Mouse (Mus musculus) cerebellum, adult 2 months (tissue): ENCODE measurements at regions not wholly inside any gene's neighbourhood (a gene's known extent, or its start where the extent isn't known, plus 50 kb on each side); places are given as distances from the start of the nearest gene placed in this dataset.

Experiments used
- DNase-seq, 2 experiments: peaks; one replicate each; pipeline ENCODE4 v3.0.0; 2021
- H3K27ac ChIP-seq: fragments of 200-500 bp; 2 replicates; pipeline ENCODE4 v1.5.1; 2012; ENCODE audit warnings: low read length, control low read depth, inconsistent platforms; ENCODE audit not compliant: insufficient read depth
- H3K27me3 ChIP-seq: fragments of 200-500 bp; 2 replicates; pipeline ENCODE4 v1.6.1; 2012; ENCODE audit warnings: inconsistent platforms, mild to moderate bottlenecking, low read length, moderate library complexity; ENCODE audit not compliant: control insufficient read depth, insufficient read depth
- H3K4me1 ChIP-seq: fragments of 200-500 bp; 2 replicates; pipeline ENCODE4 v1.6.1; 2011; ENCODE audit warnings: low read length; ENCODE audit not compliant: control insufficient read depth, insufficient read depth
- H3K4me3 ChIP-seq: fragments of 200-500 bp; replicated peaks from 2 replicates; pipeline ENCODE3; 2011; ENCODE audit warnings: mild to moderate bottlenecking, low read depth, low read length, control low read depth; ENCODE audit not compliant: insufficient read depth
- CTCF ChIP-seq: fragments of 200-500 bp; IDR thresholded peaks from 2 replicates; pipeline ENCODE4 v1.5.1; 2011; ENCODE audit warnings: low read depth, mild to moderate bottlenecking, control low read depth, low read length, moderate library complexity, borderline replicate concordance; ENCODE audit not compliant: insufficient read depth
- POLR2A ChIP-seq: fragments of 200-500 bp; IDR thresholded peaks from 2 replicates; pipeline ENCODE4 v1.6.1; 2011; ENCODE audit warnings: low read length, control low read depth, borderline replicate concordance; ENCODE audit not compliant: insufficient read depth
- WGBS: fragments of 180-500 bp; shearing (Covaris S2); methylation state at CpG from one replicate; pipeline ENCODE4 v1.1.7; 2018; 5-methylcytosine and 5-hydroxymethylcytosine counted together

DNA sequence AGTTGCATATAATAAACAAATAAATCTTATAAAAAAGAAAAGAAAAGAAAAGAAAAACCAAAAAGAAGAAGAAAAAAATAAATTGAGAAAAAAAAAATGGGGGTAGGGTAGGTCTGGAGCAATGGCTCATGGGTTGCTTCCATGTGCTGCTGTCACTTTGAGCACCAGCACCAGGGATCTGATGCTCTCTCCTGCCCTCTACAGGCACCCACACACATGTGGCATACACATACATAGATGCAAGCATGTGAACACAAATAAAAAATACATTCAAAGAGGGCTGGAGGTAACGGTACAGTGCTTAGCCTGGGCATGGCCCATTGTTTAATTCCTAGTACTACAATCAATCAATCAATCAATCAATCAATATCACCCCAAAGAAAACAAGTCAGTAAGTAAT, 90.1 kb upstream of the Zfp217 start:
- TF ChIP-seq POLR2A (no peak), CTCF (0 out of 2 replicates have a peak, but pooled peaks have one; percentile 7)
- no peak for DNase-seq
- H3K4me3 ChIP-seq = no peak overlapping the region
- H3K27me3 ChIP-seq = no peaks in the 10 kb centered on the region
- WGBS = 83% methylated on average over 1 of the region's 1 CpGs
- no peak overlapping the region for H3K27ac ChIP-seq
- no peaks in the 10 kb centered on the region for H3K4me1 ChIP-seq

GRCm38 (mm10) chr2:170233426-170233825, 85.5 kb upstream of the Zfp217 start:
- no peaks in the 10 kb centered on the region for H3K4me1 ChIP-seq
- no peaks in the 10 kb centered on the region for H3K27me3 ChIP-seq
- no peak for DNase-seq
- WGBS = 79% methylated on average over 4 of the region's 4 CpGs
- H3K4me3 ChIP-seq = no peak overlapping the region
- H3K27ac ChIP-seq = no peak overlapping the region
- TF ChIP-seq POLR2A (no peak), CTCF (no peak)

GRCm38 (mm10) chr2:170229461-170230080, 81.7 kb upstream of the Zfp217 start:
- DNase-seq = no peak
- no peak for TF ChIP-seq CTCF
- no peak for TF ChIP-seq POLR2A
- Histone ChIP-seq H3K4me3 (no peak overlapping the region), H3K4me1 (no peaks in the 10 kb centered on the region), H3K27ac (no peak overlapping the region), H3K27me3 (no peaks in the 10 kb centered on the region)
- WGBS = 58% methylated on average over 8 of the region's 8 CpGs

- Histone ChIP-seq H3K4me1 (no peaks in the 10 kb centered on the region), H3K27me3 (no peaks in the 10 kb centered on the region), H3K27ac (no peak overlapping the region), H3K4me3 (no peak overlapping the region)
- TF ChIP-seq CTCF = no peak
- TF ChIP-seq POLR2A = no peak
- 96% methylated on average over 10 of the region's 10 CpGs for WGBS
- DNase-seq = no peak
Observed at GRCm38 (mm10) chr2:170228318-170228994, 80.6 kb upstream of the Zfp217 start.

DNA sequence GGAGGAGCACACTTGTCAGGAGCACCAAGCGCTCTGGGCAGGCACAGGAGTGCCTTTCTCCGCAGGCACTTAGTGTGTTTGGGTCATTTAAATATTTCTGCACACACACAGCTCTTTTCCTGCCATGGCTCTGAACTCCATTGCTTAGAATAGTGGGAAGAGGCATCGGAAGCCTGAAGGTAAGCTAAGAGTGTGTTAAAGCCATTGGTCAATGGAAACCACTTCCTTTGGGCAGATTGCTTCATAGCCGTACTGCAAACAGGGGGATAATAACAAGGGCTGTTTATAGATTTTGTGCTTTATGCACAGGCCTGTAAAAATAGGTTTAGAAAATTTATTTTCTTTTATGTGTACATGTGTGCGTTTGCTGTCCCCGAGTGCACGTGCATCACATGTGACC, 76.0 kb upstream of the Zfp217 start:
- TF ChIP-seq POLR2A = no peak
- TF ChIP-seq CTCF = no peak
- Histone ChIP-seq H3K27ac (no peak overlapping the region), H3K27me3 (no peaks in the 10 kb centered on the region; the same call in 1 of the 2 replicates), H3K4me1 (0 out of 2 replicates have a peak, but pooled peaks cover 2% of the 10 kb centered on the region), H3K4me3 (no peak overlapping the region)
- WGBS = 92% methylated on average over 7 of the region's 7 CpGs
- DNase-seq = no peak

- Histone ChIP-seq H3K27ac (no peak overlapping the region), H3K4me3 (no peak overlapping the region), H3K27me3 (no peaks in the 10 kb centered on the region; the same call in 1 of the 2 replicates), H3K4me1 (peaks cover 2% of the 10 kb centered on the region; the same call in 1 of the 2 replicates)
- TF ChIP-seq CTCF = no peak
- no peak for TF ChIP-seq POLR2A
- 9% methylated on average over 6 of the region's 6 CpGs for WGBS
- DNase-seq = no peak
Observed at GRCm38 (mm10) chr2:170222819-170223218, 74.9 kb upstream of the Zfp217 start.

GRCm38 (mm10) chr2:170221994-170222535, 74.2 kb upstream of the Zfp217 start:
- WGBS = 45% methylated on average over 13 of the region's 13 CpGs
- no peak overlapping the region for H3K4me3 ChIP-seq
- TF ChIP-seq POLR2A (no peak), CTCF (no peak)
- no peak for DNase-seq
- H3K27ac ChIP-seq = no peak overlapping the region
- H3K4me1 ChIP-seq = peaks cover 2% of the 10 kb centered on the region; the same call in 1 of the 2 replicates
- H3K27me3 ChIP-seq = no peaks in the 10 kb centered on the region; the same call in 1 of the 2 replicates

GRCm38 (mm10) chr2:170220871-170221369, 73.0 kb upstream of the Zfp217 start:
- no peak overlapping the region for H3K27ac ChIP-seq
- H3K4me1 ChIP-seq = peaks cover 2% of the 10 kb centered on the region; the same call in 1 of the 2 replicates
- DNase-seq = no peak
- no peak for TF ChIP-seq POLR2A
- TF ChIP-seq CTCF = no peak
- WGBS = 7% methylated on average over 20 of the region's 20 CpGs
- H3K27me3 ChIP-seq = no peaks in the 10 kb centered on the region; the same call in 1 of the 2 replicates
- H3K4me3 ChIP-seq = no peak overlapping the region
